Mouse (Mus musculus): ENCODE data around the gene Osbpl5.

DNA sequence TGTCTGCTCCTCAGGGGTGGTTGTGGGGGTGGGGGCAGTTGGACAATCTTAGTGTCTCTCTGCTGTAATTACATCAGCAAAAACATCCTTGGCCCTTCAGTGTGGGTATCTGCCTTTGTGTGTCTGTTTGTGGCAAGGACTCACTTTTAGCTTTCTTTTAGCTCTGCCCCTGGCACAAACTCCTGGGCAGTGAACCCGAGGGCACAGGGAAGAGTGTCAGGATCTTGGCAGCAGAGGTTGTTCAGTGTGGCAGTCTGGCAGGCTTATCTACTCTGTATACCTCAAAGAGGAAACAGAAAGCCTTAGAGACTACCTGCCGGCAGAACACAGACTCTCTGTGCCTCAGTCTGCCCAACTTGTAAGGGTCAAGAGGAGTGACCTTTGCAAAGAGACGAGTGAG lies 911 bp upstream of the Osbpl5 start:
- TF ChIP-seq POLR2A (IDR thresholded peaks at IDR 0.05; ENCODE audit: low read depth, low read length), result no peak
- TF ChIP-seq CTCF (IDR thresholded peaks at IDR 0.05; ENCODE audit: extremely low read depth, insufficient read depth, insufficient read length, insufficient replicate concordance), result no peak
